Mouse (Mus musculus) thymus, adult 2 months (tissue): ENCODE data around the gene Eci3. TPM values are rescaled to one million over a fixed set of nuclear protein-coding genes. Genes with fewer than 3 reads are reported as not detected.

Experiments
- DNase-seq: peaks from one replicate; pipeline ENCODE4 v3.0.0; 2021
- H3K27ac ChIP-seq: fragments of 200-500 bp; 2 replicates; pipeline ENCODE4 v1.5.1; 2012; ENCODE audit warnings: low read length, control low read depth; ENCODE audit not compliant: control insufficient read depth, insufficient read depth
- H3K27me3 ChIP-seq: fragments of 200-500 bp; 2 replicates; pipeline ENCODE4 v1.6.1; 2012; ENCODE audit warnings: mild to moderate bottlenecking, low read length, moderate library complexity, mixed read lengths; ENCODE audit not compliant: control insufficient read depth, insufficient read depth
- H3K36me3 ChIP-seq: fragments of 200-500 bp; 2 replicates; pipeline ENCODE4 v1.6.1; 2012; ENCODE audit warnings: mild to moderate bottlenecking, low read length, moderate library complexity; ENCODE audit not compliant: control insufficient read depth, insufficient read depth
- H3K4me1 ChIP-seq: fragments of 200-500 bp; replicated peaks from 2 replicates; pipeline ENCODE4 v1.6.1; 2012; ENCODE audit warnings: low read length; ENCODE audit not compliant: control insufficient read depth, insufficient read depth
- H3K4me3 ChIP-seq: fragments of 200-500 bp; 2 replicates; pipeline ENCODE4 v1.5.1; 2012; ENCODE audit warnings: mild to moderate bottlenecking, low read length, control low read depth, moderate library complexity; ENCODE audit not compliant: control insufficient read depth, insufficient read depth
- CTCF ChIP-seq: fragments of 200-500 bp; IDR thresholded peaks from 2 replicates; pipeline ENCODE4 v1.5.1; 2012; ENCODE audit warnings: mild to moderate bottlenecking, control low read depth, low read length, moderate library complexity, borderline replicate concordance; ENCODE audit not compliant: control insufficient read depth, poor library complexity, insufficient read depth; ENCODE audit errors: extremely low read depth
- POLR2A ChIP-seq: fragments of 200-500 bp; IDR thresholded peaks from 2 replicates; pipeline ENCODE4 v1.6.1; 2012; ENCODE audit warnings: mild to moderate bottlenecking, low read length, control low read depth, moderate library complexity; ENCODE audit not compliant: control insufficient read depth, poor library complexity, insufficient read depth; ENCODE audit errors: extremely low read depth
- WGBS: fragments of 180-500 bp; shearing (Covaris S2); methylation state at CpG from one replicate; pipeline ENCODE4 v1.1.7; 2018; 5-methylcytosine and 5-hydroxymethylcytosine counted together
- polyA plus RNA-seq: library from polyadenylated mRNA; depleted of rRNA; stranded (reverse); fragments of >200 nt; gene quantifications from 2 replicates; pipeline ENCODE4 v1.2.3, GENCODE M21; 2012; rRNA removed

Gene Eci3
- polyA plus RNA-seq, 1 experiment, result 0.23 TPM

DNA sequence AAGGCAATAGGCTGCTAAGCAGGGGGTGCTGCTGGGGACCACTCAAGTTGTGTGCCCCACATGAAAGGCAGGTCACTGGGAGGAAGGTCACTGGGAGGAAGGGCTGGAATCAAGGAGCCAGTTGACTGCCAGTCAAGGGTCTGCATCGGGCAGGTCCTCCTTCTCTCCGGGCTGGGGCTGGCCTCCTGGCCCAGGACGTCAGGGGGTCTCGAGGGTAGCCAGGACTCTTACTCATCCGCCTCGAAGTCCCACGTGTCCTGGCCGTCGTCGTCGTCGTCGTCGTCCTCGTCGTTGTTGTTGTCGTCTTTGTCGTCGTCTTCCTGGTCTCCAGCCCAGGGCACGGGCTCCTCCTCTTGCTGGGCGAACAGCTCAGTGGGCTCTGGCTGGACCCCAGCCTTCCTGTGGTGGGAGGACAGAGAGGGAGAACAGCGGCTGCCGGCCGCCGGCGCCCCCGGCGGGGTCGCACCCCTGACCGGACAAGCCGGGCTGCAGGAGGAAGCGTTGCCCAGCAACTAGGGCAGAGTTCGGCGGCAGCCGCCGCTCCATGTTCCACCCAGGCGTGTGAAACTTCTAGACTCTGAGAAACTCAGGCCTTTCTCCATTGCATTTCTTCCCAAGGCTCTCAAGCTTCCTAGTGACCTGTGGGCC is 47.0 kb downstream of the Eci3 start:
- WGBS, result 47% methylated on average over 37 of the region's 37 CpGs
- 0 out of 2 replicates have a peak, but pooled peaks cover 3% of the 10 kb centered on the region for H3K27me3 ChIP-seq
- peaks cover 10% of the 10 kb centered on the region for H3K4me1 ChIP-seq
- TF ChIP-seq POLR2A (no peak), CTCF (no peak)
- H3K27ac ChIP-seq, result no peak overlapping the region
- no peak for DNase-seq
- peak overlapping the region; percentile 13; the same call in 1 of the 2 replicates for H3K4me3 ChIP-seq
- no peaks in the 10 kb centered on the region for H3K36me3 ChIP-seq

DNA sequence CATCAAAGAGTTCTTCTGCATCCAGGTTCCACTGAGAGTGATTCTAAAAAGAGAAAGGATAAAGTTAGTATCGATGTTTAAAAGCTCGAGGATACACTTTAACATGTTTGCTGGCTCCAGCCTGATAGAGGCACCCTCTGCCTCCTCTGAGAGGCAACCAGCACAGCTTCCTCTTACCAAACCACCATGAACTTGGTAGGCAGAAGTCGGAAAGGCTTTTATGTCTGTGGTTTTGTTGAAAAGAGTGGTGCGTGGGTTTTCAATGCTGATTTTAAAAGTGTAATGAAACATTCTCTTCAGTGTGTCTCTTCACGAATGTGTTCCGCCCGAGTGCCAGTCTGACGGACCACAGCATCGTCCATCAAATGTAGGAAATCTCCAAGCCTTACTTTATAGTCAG is 49.0 kb downstream of the Eci3 start:
- H3K27ac ChIP-seq, result no peak overlapping the region
- TF ChIP-seq CTCF (no peak), POLR2A (no peak)
- no peaks in the 10 kb centered on the region for H3K36me3 ChIP-seq
- 0 out of 2 replicates have a peak, but pooled peaks cover 3% of the 10 kb centered on the region for H3K27me3 ChIP-seq
- WGBS, result 4% methylated on average over 9 of the region's 9 CpGs
- H3K4me3 ChIP-seq, result no peak overlapping the region
- DNase-seq, result peak; percentile 20
- H3K4me1 ChIP-seq, result peaks cover 10% of the 10 kb centered on the region

Other genes starting within 250 kb of the Eci3 start
- gene Fam50b, start 229.0 kb downstream of the Eci3 start, polyA plus RNA-seq, result 0.10 TPM in 1 of 2 replicates, not detected in the other
- 26.3 and 33.7 TPM in 2 replicates for gene Prpf4b, start 88.5 kb downstream of the Eci3 start, polyA plus RNA-seq
- gene Fam217a, start 39.5 kb downstream of the Eci3 start, polyA plus RNA-seq, result 0.06 TPM in 1 of 2 replicates, not detected in the other
- not detected in 2 replicates for gene 4933417A18Rik, start 39.4 kb downstream of the Eci3 start, polyA plus RNA-seq
- gene Eci2, start 63.3 kb upstream of the Eci3 start, polyA plus RNA-seq, result 72.6 and 82.4 TPM in 2 replicates